ENCODE assay signal across 32 mouse cellular contexts in the genomic region with DNA sequence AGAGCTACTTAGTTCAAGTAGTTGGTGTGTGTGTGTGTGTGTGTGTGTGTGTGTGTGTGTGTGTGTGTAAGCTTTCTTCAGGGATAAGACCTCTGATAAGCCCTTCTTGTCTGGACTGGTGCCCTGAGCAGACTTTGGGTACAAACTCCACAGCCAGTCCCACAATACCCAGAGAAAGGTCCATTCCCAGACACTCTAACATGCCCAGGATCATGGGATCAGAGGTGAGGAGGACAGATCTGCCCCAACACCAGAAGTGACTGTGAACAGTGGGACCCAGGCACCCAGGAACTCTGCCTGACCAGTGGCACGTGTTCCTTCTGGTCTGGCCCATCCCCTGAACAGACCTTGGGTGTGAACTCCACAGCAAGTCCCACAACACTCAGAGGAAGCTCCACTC.
"Had no signal": no experiment of that assay in that cellular context is flagged by ENCODE, and none has a peak within 500 bp of the region (broad histone marks: within the 10 kb centered on the region; RNA-seq: fewer than 3 reads in every experiment).

No protein-coding gene starts in this region.

- H3K9me3 ChIP-seq: heart, embryonic 10.5 days; heart, embryonic 13.5 days; heart, embryonic 15.5 days; hindbrain, embryonic 10.5 days; hindbrain, embryonic 12.5 days; hindbrain, embryonic 13.5 days; hindbrain, embryonic 15.5 days; kidney, embryonic 15.5 days had no signal

- H3K27ac ChIP-seq: heart, embryonic 10.5 days; heart, embryonic 13.5 days; heart, embryonic 15.5 days; hindbrain, embryonic 10.5 days; hindbrain, embryonic 12.5 days; hindbrain, embryonic 13.5 days; hindbrain, embryonic 14.5 days; hindbrain, embryonic 15.5 days; hindbrain, postnatal 0 days; kidney, embryonic 15.5 days; kidney, postnatal 0 days; layer of hippocampus, adult 2 months; left cerebral cortex, adult 2 months had no signal

- H3K9ac ChIP-seq: heart, embryonic 13.5 days; heart, embryonic 15.5 days; hindbrain, embryonic 12.5 days; hindbrain, embryonic 13.5 days; hindbrain, embryonic 14.5 days; hindbrain, embryonic 15.5 days; kidney, embryonic 15.5 days had no signal

- H3K36me3 ChIP-seq: heart, embryonic 10.5 days; heart, embryonic 13.5 days; heart, embryonic 15.5 days; hindbrain, embryonic 10.5 days; hindbrain, embryonic 12.5 days; hindbrain, embryonic 13.5 days; hindbrain, embryonic 15.5 days; kidney, embryonic 15.5 days had no signal

- H3K4me2 ChIP-seq: heart, embryonic 11.5 days; heart, embryonic 13.5 days; heart, embryonic 15.5 days; hindbrain, embryonic 12.5 days; hindbrain, embryonic 13.5 days; hindbrain, embryonic 14.5 days; hindbrain, embryonic 15.5 days; kidney, embryonic 15.5 days had no signal

- ATAC-seq: hindbrain, embryonic 16.5 days; hindbrain, postnatal 0 days; inflammation-experienced regulatory T-cells, adult 6 months had no signal

- H3K4me3 ChIP-seq: heart, embryonic 10.5 days; heart, embryonic 13.5 days; heart, embryonic 15.5 days; hindbrain, embryonic 10.5 days; hindbrain, embryonic 12.5 days; hindbrain, embryonic 13.5 days; hindbrain, embryonic 15.5 days; kidney, embryonic 15.5 days; layer of hippocampus, adult 2 months; left cerebral cortex, adult 2 months had no signal

- H3K27me3 ChIP-seq: heart, embryonic 13.5 days; heart, embryonic 15.5 days; hindbrain, embryonic 12.5 days; hindbrain, embryonic 13.5 days; hindbrain, embryonic 15.5 days; kidney, embryonic 15.5 days had no signal

- H3K4me1 ChIP-seq: heart, embryonic 10.5 days; heart, embryonic 13.5 days; heart, embryonic 15.5 days; hindbrain, embryonic 10.5 days; hindbrain, embryonic 12.5 days; hindbrain, embryonic 13.5 days; hindbrain, embryonic 15.5 days; kidney, embryonic 15.5 days had no signal

- DNase-seq: heart, postnatal 10 days; heart, postnatal 14 days; heart, postnatal 36 days; heart, postnatal 4 days; kidney, adult 11 months; kidney, adult 18-20 months; kidney, adult 2 months; kidney, adult 8-10 months; kidney, adult 9 months; kidney, postnatal 10 days; kidney, postnatal 14 days; kidney, postnatal 25 days; kidney, postnatal 36 days; kidney, postnatal 4 days; layer of hippocampus, adult 9-11 months; layer of hippocampus, postnatal 36 days had no signal
